Comparison of ENCODE assay signal across 10 mouse cellular contexts in the genomic region with DNA sequence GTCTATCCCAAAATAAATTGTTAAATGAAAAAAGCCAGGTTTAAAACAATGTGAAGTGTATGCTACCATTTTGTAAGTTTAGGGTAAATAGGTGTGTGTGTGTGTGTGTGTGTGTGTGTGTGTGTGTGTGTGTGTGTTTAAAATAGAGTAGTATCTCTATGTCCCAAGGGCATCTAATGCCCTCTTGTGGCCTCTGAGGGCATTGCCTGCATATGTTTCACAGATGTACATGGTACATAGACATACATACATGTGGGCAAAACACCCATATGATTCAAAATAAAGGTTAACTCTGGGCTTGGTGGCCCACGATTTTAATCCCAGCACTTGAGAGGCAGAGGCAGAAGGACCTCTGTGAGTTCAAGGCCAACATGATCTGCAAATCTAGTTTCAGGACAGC. TPM values are rescaled to one million over a fixed set of nuclear protein-coding genes. Genes with fewer than 3 reads are reported as not detected.
DNase-seq lines count a peak whose midpoint lies in the region; ATAC-seq and TF ChIP-seq lines count a peak whose summit lies in the region.
"Had no signal": no experiment of that assay in that cellular context is flagged by ENCODE, and none has a peak within 500 bp of the region (broad histone marks: within the 10 kb centered on the region; RNA-seq: fewer than 3 reads in every experiment).

No protein-coding gene starts in this region.

- no peak for ATAC-seq in frontal cortex, adult (ENCODE audit: low TSS enrichment)
- peak; percentile 73; the same call in 1 of the 2 replicates for ATAC-seq in hindbrain, postnatal 0 days

- H3K27me3 ChIP-seq in hindbrain, postnatal 0 days (ENCODE audit: insufficient read depth, low read length): no peaks in the 10 kb centered on the region
- H3K27me3 ChIP-seq in splenic B cell, adult 2 months (ENCODE audit: control insufficient read depth, insufficient read depth, low read length, poor library complexity, severe bottlenecking): no peaks in the 10 kb centered on the region
- H3K27me3 ChIP-seq: neural tube, embryonic 13.5 days had no signal

- 64% methylated on average over 1 of the region's 1 CpGs for WGBS in hindbrain, postnatal 0 days

- no peak overlapping the region for H3K4me2 ChIP-seq in hindbrain, postnatal 0 days (ENCODE audit: low read depth, low read length)
- H3K4me2 ChIP-seq: neural tube, embryonic 13.5 days had no signal

- peak; percentile 81 for TF ChIP-seq CTCF in hindbrain, postnatal 0 days (IDR thresholded peaks at IDR 0.05; ENCODE audit: low read depth)

- peaks cover 83% of the 10 kb centered on the region for H3K36me3 ChIP-seq in hindbrain, postnatal 0 days (ENCODE audit: insufficient read depth, low read length)
- H3K36me3 ChIP-seq in splenic B cell, adult 2 months (ENCODE audit: control insufficient read depth, insufficient read depth, low read length, poor library complexity, severe bottlenecking): peaks cover 35% of the 10 kb centered on the region

- no peaks in the 10 kb centered on the region for H3K4me1 ChIP-seq in hindbrain, postnatal 0 days (ENCODE audit: insufficient read depth, low read length)
- H3K4me1 ChIP-seq: neural tube, embryonic 13.5 days had no signal

- peak; percentile 41 to 65 for DNase-seq in frontal cortex, postnatal 25 days (ENCODE audit: low spot score in 2 of 2)
- DNase-seq in urinary bladder, postnatal 14 days (ENCODE audit: low spot score): peak; percentile 69
- no peak for DNase-seq in urinary bladder, adult 2 months (ENCODE audit: low spot score)
- peak; percentile 75 for DNase-seq in embryo, embryonic 11 days
- DNase-seq in hindbrain, postnatal 0 days (ENCODE audit: low spot score): peak; percentile 85
- peak; percentile 65 for DNase-seq in lung, postnatal 25 days (ENCODE audit: low spot score)
- peak; percentile 89 for DNase-seq in splenic B cell, adult 2 months (ENCODE audit: low read depth, low spot score)

- no peak overlapping the region for H3K27ac ChIP-seq in hindbrain, postnatal 0 days
- H3K27ac ChIP-seq: neural tube, embryonic 13.5 days had no signal

- no peaks in the 10 kb centered on the region for H3K9me3 ChIP-seq in hindbrain, postnatal 0 days (ENCODE audit: low read length)
- H3K9me3 ChIP-seq: neural tube, embryonic 13.5 days had no signal

- no peak overlapping the region for H3K9ac ChIP-seq in hindbrain, postnatal 0 days (replicated peaks; ENCODE audit: low read length)
- H3K9ac ChIP-seq: neural tube, embryonic 13.5 days had no signal

- H3K4me3 ChIP-seq in hindbrain, postnatal 0 days (ENCODE audit: low read length): no peak overlapping the region
- H3K4me3 ChIP-seq: neural tube, embryonic 13.5 days had no signal

RNA-seq across cellular contexts. Expression of a gene that starts 12.3 kb away (rescaled TPM):
- polyA plus RNA-seq in urinary bladder, adult 2 months (2012; rRNA removed): not detected in 2 replicates
- not detected in 2 replicates for total RNA-seq in hindbrain, postnatal 0 days (2014; rRNA removed)
- polyA plus RNA-seq in hindbrain, postnatal 0 days (2015; fragmentation: Nextera tagmentation; extraction: Ambion mirVana): not detected in 2 replicates
- total RNA-seq: hematopoietic stem cell, adult 5-6 weeks had no signal
- polyA plus RNA-seq: neural tube, embryonic 13.5 days had no signal

RNA-seq across cellular contexts. Expression of a gene that starts 34.9 kb away (rescaled TPM):
- polyA plus RNA-seq in urinary bladder, adult 2 months (2012; rRNA removed): 47.7 and 57.3 TPM in 2 replicates
- 93.4 and 100 TPM in 2 replicates for total RNA-seq in hindbrain, postnatal 0 days (2014; rRNA removed)
- polyA plus RNA-seq in hindbrain, postnatal 0 days (2015; fragmentation: Nextera tagmentation; extraction: Ambion mirVana): 56.0 and 57.1 TPM in 2 replicates

RNA-seq across cellular contexts. Expression of a gene that starts 44.9 kb away (rescaled TPM):
- polyA plus RNA-seq in urinary bladder, adult 2 months (2012; rRNA removed): 76.3 and 121 TPM in 2 replicates
- total RNA-seq in hindbrain, postnatal 0 days (2014; rRNA removed): 57.9 and 74.4 TPM in 2 replicates
- 66.1 and 70.7 TPM in 2 replicates for polyA plus RNA-seq in hindbrain, postnatal 0 days (2015; fragmentation: Nextera tagmentation; extraction: Ambion mirVana)
